Mouse (Mus musculus) c-Kit-negative CD71-positive TER-119-positive erythroid progenitor cells, embryonic 14.5 days (primary cell): ENCODE results near the gene Sema6b.

Experiments
- DNase-seq: peaks from one replicate; pipeline ENCODE4 v3.0.0-alpha.2; 2013; ENCODE audit warnings: low read depth, low spot score

The Sema6b gene

GRCm38 (mm10) chr17:56146131-56146530, 6.0 kb upstream of the Sema6b start:
- DNase-seq: no peak

GRCm38 (mm10) chr17:56144546-56144945, 4.4 kb upstream of the Sema6b start:
- DNase-seq: no peak

GRCm38 (mm10) chr17:56141702-56142605, 1.8 kb upstream of the Sema6b start:
- no peak for DNase-seq

GRCm38 (mm10) chr17:56139355-56139754, 788 bp downstream of the Sema6b start:
- no peak for DNase-seq

GRCm38 (mm10) chr17:56137839-56138613, 2.1 kb downstream of the Sema6b start:
- no peak for DNase-seq

- DNase-seq: no peak
Observed at GRCm38 (mm10) chr17:56136558-56136957, 3.6 kb downstream of the Sema6b start.

- peak; percentile 37 for DNase-seq
Observed at GRCm38 (mm10) chr17:56134463-56134971, 5.6 kb downstream of the Sema6b start.

- DNase-seq: no peak
Observed at GRCm38 (mm10) chr17:56133457-56134363, 6.4 kb downstream of the Sema6b start.

GRCm38 (mm10) chr17:56132661-56133060, 7.5 kb downstream of the Sema6b start:
- DNase-seq: peak; percentile 54

GRCm38 (mm10) chr17:56131814-56132213, 8.3 kb downstream of the Sema6b start:
- DNase-seq: peak; percentile 54

GRCm38 (mm10) chr17:56131136-56131535, 9.0 kb downstream of the Sema6b start:
- no peak for DNase-seq

- DNase-seq: no peak
Observed at GRCm38 (mm10) chr17:56128246-56128645, 11.9 kb downstream of the Sema6b start.

- DNase-seq: no peak
Observed at GRCm38 (mm10) chr17:56126175-56126574, 14.0 kb downstream of the Sema6b start.

- no peak for DNase-seq
Observed at GRCm38 (mm10) chr17:56125276-56125630, 14.9 kb downstream of the Sema6b start.

- DNase-seq: peak; percentile 48
Observed at GRCm38 (mm10) chr17:56124377-56125275, 15.5 kb downstream of the Sema6b start.

- no peak for DNase-seq
Observed at GRCm38 (mm10) chr17:56123681-56124340, 16.3 kb downstream of the Sema6b start.

- no peak for DNase-seq
Observed at GRCm38 (mm10) chr17:56123161-56123560, 17.0 kb downstream of the Sema6b start.

GRCm38 (mm10) chr17:56121826-56122225, 18.3 kb downstream of the Sema6b start, which contains the start of gene Lrg1:
Gene Lrg1 (minus strand): TSS chr17:56122001.
- DNase-seq: no peak

- DNase-seq: no peak
Observed at GRCm38 (mm10) chr17:56119981-56120880, 19.9 kb downstream of the Sema6b start.
